Mouse (Mus musculus) WW6 (cell line): ENCODE measurements at regions not wholly inside any gene's neighbourhood (a gene's known extent, or its start where the extent isn't known, plus 50 kb on each side); places are given as distances from the start of the nearest gene placed in this dataset.
"Not testable (repeated sequence)": the region's sequence is repeated elsewhere in the genome, so short reads cannot be mapped to it uniquely, and the experiment has no call there.

Experiments used
- DNase-seq: peaks from one replicate; pipeline ENCODE4 v3.0.0-alpha.2; 2013; ENCODE audit warnings: low read depth, low spot score

GRCm38 (mm10) chr15:3699234-3699814, 116.0 kb upstream of the Ghr start:
- no peak for DNase-seq

- no peak for DNase-seq
These were observed 102.0 kb upstream of the Ghr start for GRCm38 (mm10) chr15:3685254-3685653.

- not testable (repeated sequence) for DNase-seq
These were observed 93.7 kb upstream of the Ghr start for GRCm38 (mm10) chr15:3677026-3677425.

GRCm38 (mm10) chr15:3672586-3672985, 89.3 kb upstream of the Ghr start:
- DNase-seq = no peak

- no peak for DNase-seq
These were observed 87.9 kb upstream of the Ghr start for GRCm38 (mm10) chr15:3671169-3671568.

- no peak for DNase-seq
These were observed 86.1 kb upstream of the Ghr start for GRCm38 (mm10) chr15:3669411-3669810.

GRCm38 (mm10) chr15:3668863-3669262, 85.6 kb upstream of the Ghr start:
- DNase-seq = no peak

- no peak for DNase-seq
These were observed 65.4 kb upstream of the Ghr start for GRCm38 (mm10) chr15:3648741-3649140.

- DNase-seq = no peak
These were observed 56.8 kb upstream of the Ghr start for GRCm38 (mm10) chr15:3640091-3640490.
